Mouse (Mus musculus) intestine, postnatal 0 days (tissue): ENCODE data around the gene Chd6. TPM values are rescaled to one million over a fixed set of nuclear protein-coding genes. Genes with fewer than 3 reads are reported as not detected.

ENCODE experiments used
- ATAC-seq: fragments of 200-750 bp; cut with Nextera tagmentation; 2 replicates; pipeline ENCODE4 v1.8.0; 2017; ENCODE audit warnings: mild to moderate bottlenecking, moderate TSS enrichment, moderate library complexity
- H3K27ac ChIP-seq: fragments of 300-500 bp; sonication (generic); 2 replicates; pipeline ENCODE4 v1.5.1; 2014; ENCODE audit warnings: mild to moderate bottlenecking, low read depth, low read length, moderate library complexity
- H3K27me3 ChIP-seq: fragments of 300-500 bp; sonication (generic); replicated peaks from 2 replicates; pipeline ENCODE4 v1.6.1; 2014; ENCODE audit warnings: low read length, mixed read lengths; ENCODE audit not compliant: control insufficient read depth, insufficient read depth
- H3K36me3 ChIP-seq: fragments of 300-500 bp; sonication (generic); 2 replicates; pipeline ENCODE4 v1.6.1; 2014; ENCODE audit warnings: mild to moderate bottlenecking, moderate library complexity; ENCODE audit not compliant: control insufficient read depth, insufficient read depth
- H3K4me1 ChIP-seq: fragments of 300-500 bp; sonication (generic); replicated peaks from 2 replicates; pipeline ENCODE4 v1.6.1; 2014; ENCODE audit warnings: antibody characterized with exemption, low read length, mixed read lengths; ENCODE audit not compliant: control insufficient read depth, insufficient read depth
- H3K4me2 ChIP-seq: fragments of 300-500 bp; sonication (generic); replicated peaks from 2 replicates; pipeline ENCODE4 v1.6.1; 2014; ENCODE audit warnings: low read depth, mild to moderate bottlenecking, moderate library complexity
- H3K4me3 ChIP-seq: fragments of 300-500 bp; sonication (generic); 2 replicates; pipeline ENCODE4 v1.5.1; 2014; ENCODE audit warnings: low read depth, low read length
- H3K9ac ChIP-seq: fragments of 300-500 bp; sonication (generic); 2 replicates; pipeline ENCODE4 v1.6.1; 2014; ENCODE audit warnings: mild to moderate bottlenecking, low read depth, low read length
- H3K9me3 ChIP-seq: fragments of 300-500 bp; sonication (generic); 2 replicates; pipeline ENCODE4 v1.6.1; 2016; ENCODE audit warnings: mixed run types; ENCODE audit not compliant: control insufficient read depth
- CTCF ChIP-seq: sonication (generic); IDR thresholded peaks from 2 replicates; pipeline ENCODE4 v1.5.1; 2016; ENCODE audit warnings: low read depth, mild to moderate bottlenecking, control low read depth, antibody characterized with exemption, moderate library complexity
- WGBS: fragments of 180-500 bp; shearing (Covaris S2); extraction: QIAGEN DNeasy Blood & Tissue Kit; methylation state at CpG from one replicate; pipeline ENCODE4 v1.1.7; 2014; 5-methylcytosine and 5-hydroxymethylcytosine counted together
- polyA plus RNA-seq: library from polyadenylated mRNA; unstranded; fragments of >200 nt; fragmentation: Nextera tagmentation; extraction: Ambion mirVana; gene quantifications from 2 replicates; pipeline ENCODE4 v1.2.1, GENCODE M21; 2015

The Chd6 gene
- polyA plus RNA-seq, 1 experiment from 2014 or later: 8.7 TPM

- 49% methylated on average over 3 of the region's 3 CpGs for WGBS
- H3K4me2 ChIP-seq: no peak overlapping the region
- ATAC-seq: peak; percentile 45; the same call in 1 of the 2 replicates
Observed at GRCm38 (mm10) chr2:161090200-161090599, 18.7 kb downstream of the Chd6 start.

GRCm38 (mm10) chr2:161078590-161078989 is 30.3 kb downstream of the Chd6 start:
- WGBS: 85% methylated on average over 2 of the region's 2 CpGs
- TF ChIP-seq CTCF: no peak
- Histone ChIP-seq H3K4me2 (no peak overlapping the region), H3K9ac (no peak overlapping the region), H3K36me3 (peaks cover 4% of the 10 kb centered on the region; the same call in 1 of the 2 replicates), H3K27ac (no peak overlapping the region), H3K4me1 (no peaks in the 10 kb centered on the region), H3K4me3 (no peak overlapping the region), H3K9me3 (no peaks in the 10 kb centered on the region), H3K27me3 (no peaks in the 10 kb centered on the region)
- no peak for ATAC-seq

More at GRCm38 (mm10) chr2:161090200-161090599, 18.7 kb downstream of the Chd6 start:
- Histone ChIP-seq H3K4me1 (no peaks in the 10 kb centered on the region), H3K9me3 (no peaks in the 10 kb centered on the region), H3K9ac (no peak overlapping the region), H3K36me3 (no peaks in the 10 kb centered on the region), H3K27ac (no peak overlapping the region), H3K4me3 (no peak overlapping the region), H3K27me3 (no peaks in the 10 kb centered on the region)
- peak; percentile 69 for TF ChIP-seq CTCF

GRCm38 (mm10) chr2:161076262-161076661 is 32.6 kb downstream of the Chd6 start:
- H3K27ac ChIP-seq: no peak overlapping the region
- no peak overlapping the region for H3K4me2 ChIP-seq
- TF ChIP-seq CTCF: no peak
- no peak overlapping the region for H3K9ac ChIP-seq
- H3K4me1 ChIP-seq: 0 out of 2 replicates have a peak, but pooled peaks cover 2% of the 10 kb centered on the region
- H3K4me3 ChIP-seq: no peak overlapping the region
- no peak for ATAC-seq
- peaks cover 4% of the 10 kb centered on the region; the same call in 1 of the 2 replicates for H3K36me3 ChIP-seq
- no peaks in the 10 kb centered on the region for H3K27me3 ChIP-seq
- H3K9me3 ChIP-seq: no peaks in the 10 kb centered on the region
- 70% methylated on average over 4 of the region's 4 CpGs for WGBS

GRCm38 (mm10) chr2:161075553-161075952 is 33.3 kb downstream of the Chd6 start:
- Histone ChIP-seq H3K4me2 (no peak overlapping the region), H3K27me3 (no peaks in the 10 kb centered on the region), H3K4me3 (no peak overlapping the region), H3K36me3 (peaks cover 4% of the 10 kb centered on the region; the same call in 1 of the 2 replicates), H3K4me1 (0 out of 2 replicates have a peak, but pooled peaks cover 2% of the 10 kb centered on the region), H3K27ac (no peak overlapping the region), H3K9ac (no peak overlapping the region), H3K9me3 (no peaks in the 10 kb centered on the region)
- TF ChIP-seq CTCF: no peak
- 93% methylated on average over 5 of the region's 5 CpGs for WGBS
- ATAC-seq: no peak

GRCm38 (mm10) chr2:161066097-161066759 is 42.6 kb downstream of the Chd6 start:
- no peak for TF ChIP-seq CTCF
- Histone ChIP-seq H3K4me2 (no peak overlapping the region), H3K36me3 (no peaks in the 10 kb centered on the region), H3K4me1 (no peaks in the 10 kb centered on the region), H3K9ac (no peak overlapping the region), H3K27me3 (no peaks in the 10 kb centered on the region), H3K4me3 (no peak overlapping the region), H3K9me3 (no peaks in the 10 kb centered on the region), H3K27ac (no peak overlapping the region)
- no peak for ATAC-seq
- 78% methylated on average over 10 of the region's 10 CpGs for WGBS

- 87% methylated on average over 2 of the region's 2 CpGs for WGBS
- Histone ChIP-seq H3K9ac (no peak overlapping the region), H3K4me3 (no peak overlapping the region), H3K36me3 (no peaks in the 10 kb centered on the region), H3K4me1 (no peaks in the 10 kb centered on the region), H3K9me3 (no peaks in the 10 kb centered on the region), H3K4me2 (no peak overlapping the region), H3K27me3 (no peaks in the 10 kb centered on the region), H3K27ac (no peak overlapping the region)
- no peak for TF ChIP-seq CTCF
- no peak for ATAC-seq
Observed at GRCm38 (mm10) chr2:161065594-161065993, 43.3 kb downstream of the Chd6 start.
